14 mouse cellular contexts compared by ENCODE assay signal in genomic region chr4:118022406-118022805, GRCm38 (mm10).
"Had no signal": no experiment of that assay in that cellular context is flagged by ENCODE, and none has a peak within 500 bp of the region (broad histone marks: within the 10 kb centered on the region; RNA-seq: fewer than 3 reads in every experiment).

No protein-coding gene starts in this region.

- ATAC-seq: intestine, embryonic 16.5 days; liver, embryonic 12.5 days; midbrain, embryonic 16.5 days had no signal

- H3K27ac ChIP-seq: kidney, postnatal 0 days; limb, embryonic 15.5 days; liver, embryonic 12.5 days; midbrain, embryonic 12.5 days; neural tube, embryonic 13.5 days; stomach, embryonic 15.5 days had no signal

- H3K4me2 ChIP-seq: limb, embryonic 15.5 days; liver, embryonic 12.5 days; midbrain, embryonic 12.5 days; neural tube, embryonic 13.5 days; stomach, embryonic 15.5 days had no signal

- H3K4me1 ChIP-seq: liver, embryonic 12.5 days had no signal

- H3K9me3 ChIP-seq: limb, embryonic 15.5 days; liver, embryonic 12.5 days; midbrain, embryonic 12.5 days; neural tube, embryonic 13.5 days; stomach, embryonic 15.5 days had no signal

- H3K27me3 ChIP-seq: limb, embryonic 15.5 days; liver, embryonic 12.5 days; midbrain, embryonic 12.5 days; neural tube, embryonic 13.5 days; stomach, embryonic 15.5 days had no signal

- H3K36me3 ChIP-seq: limb, embryonic 15.5 days; liver, embryonic 12.5 days; midbrain, embryonic 12.5 days; neural tube, embryonic 13.5 days; stomach, embryonic 15.5 days had no signal

- DNase-seq: kidney, adult 2 months; kidney, postnatal 36 days; layer of hippocampus, postnatal 36 days; right cerebral cortex, postnatal 14 days; thymus, adult 2 months; thymus, postnatal 25 days had no signal

- H3K9ac ChIP-seq: limb, embryonic 15.5 days; liver, embryonic 12.5 days; midbrain, embryonic 12.5 days; neural tube, embryonic 13.5 days; stomach, embryonic 15.5 days had no signal

- H3K4me3 ChIP-seq: limb, embryonic 15.5 days; liver, embryonic 12.5 days; midbrain, embryonic 12.5 days; neural tube, embryonic 13.5 days; stomach, embryonic 15.5 days had no signal
